Mouse (Mus musculus) liver, embryonic 11.5 days (tissue): Measurements from ENCODE around the gene Ccng2. TPM values are rescaled to one million over a fixed set of nuclear protein-coding genes. Genes with fewer than 3 reads are reported as not detected.

Source experiments
- ATAC-seq: fragments of 200-750 bp; cut with Nextera tagmentation; replicated peaks from 2 replicates; pipeline ENCODE4 v1.8.0; 2017; ENCODE audit warnings: moderate number of reproducible peaks, mild to moderate bottlenecking, moderate TSS enrichment, moderate library complexity; ENCODE audit not compliant: low FRiP score
- DNase-seq: peaks from one replicate; pipeline ENCODE4 v3.0.0-alpha.2; 2017; ENCODE audit warnings: low spot score
- H3K27ac ChIP-seq: fragments of 300-500 bp; sonication (generic); 2 replicates; pipeline ENCODE4 v1.5.1; 2014; ENCODE audit warnings: mild to moderate bottlenecking, low read depth, low read length, control low read depth
- H3K27me3 ChIP-seq: fragments of 300-500 bp; sonication (generic); replicated peaks from 2 replicates; pipeline ENCODE4 v1.6.1; 2014; ENCODE audit warnings: low read length, mixed read lengths; ENCODE audit not compliant: control insufficient read depth, insufficient read depth
- H3K36me3 ChIP-seq: fragments of 300-500 bp; sonication (generic); 2 replicates; pipeline ENCODE4 v1.6.1; 2014; ENCODE audit warnings: mild to moderate bottlenecking, low read length, moderate library complexity, mixed read lengths; ENCODE audit not compliant: control insufficient read depth, insufficient read depth
- H3K4me1 ChIP-seq: fragments of 300-500 bp; sonication (generic); replicated peaks from 2 replicates; pipeline ENCODE4 v1.6.1; 2014; ENCODE audit warnings: low read length, mixed read lengths; ENCODE audit not compliant: control insufficient read depth, insufficient read depth
- H3K4me2 ChIP-seq: fragments of 300-500 bp; sonication (generic); 2 replicates; pipeline ENCODE4 v1.6.1; 2014; ENCODE audit warnings: mild to moderate bottlenecking, control low read depth, moderate library complexity
- H3K4me3 ChIP-seq: fragments of 300-500 bp; sonication (generic); 2 replicates; pipeline ENCODE4 v1.5.1; 2014; ENCODE audit warnings: low read depth, low read length, control low read depth
- H3K9ac ChIP-seq: fragments of 300-500 bp; sonication (generic); 2 replicates; pipeline ENCODE4 v1.6.1; 2014; ENCODE audit warnings: low read depth, low read length, control low read depth
- H3K9me3 ChIP-seq: fragments of 300-500 bp; sonication (generic); 2 replicates; pipeline ENCODE4 v1.6.1; 2016; ENCODE audit warnings: low read length, inconsistent platforms, mixed read lengths; ENCODE audit not compliant: control insufficient read depth
- WGBS: fragments of 180-500 bp; shearing (Covaris S2); extraction: QIAGEN DNeasy Blood & Tissue Kit; methylation state at CpG from one replicate; pipeline ENCODE4 v1.1.7; 2014; 5-methylcytosine and 5-hydroxymethylcytosine counted together
- polyA plus RNA-seq: library from polyadenylated mRNA; unstranded; fragments of >200 nt; fragmentation: Nextera tagmentation; extraction: Ambion mirVana; gene quantifications from 2 replicates; pipeline ENCODE4 v1.2.1, GENCODE M21; 2014

Ccng2 gene
- polyA plus RNA-seq, 1 experiment from 2014 or later = 18.0 TPM

DNA sequence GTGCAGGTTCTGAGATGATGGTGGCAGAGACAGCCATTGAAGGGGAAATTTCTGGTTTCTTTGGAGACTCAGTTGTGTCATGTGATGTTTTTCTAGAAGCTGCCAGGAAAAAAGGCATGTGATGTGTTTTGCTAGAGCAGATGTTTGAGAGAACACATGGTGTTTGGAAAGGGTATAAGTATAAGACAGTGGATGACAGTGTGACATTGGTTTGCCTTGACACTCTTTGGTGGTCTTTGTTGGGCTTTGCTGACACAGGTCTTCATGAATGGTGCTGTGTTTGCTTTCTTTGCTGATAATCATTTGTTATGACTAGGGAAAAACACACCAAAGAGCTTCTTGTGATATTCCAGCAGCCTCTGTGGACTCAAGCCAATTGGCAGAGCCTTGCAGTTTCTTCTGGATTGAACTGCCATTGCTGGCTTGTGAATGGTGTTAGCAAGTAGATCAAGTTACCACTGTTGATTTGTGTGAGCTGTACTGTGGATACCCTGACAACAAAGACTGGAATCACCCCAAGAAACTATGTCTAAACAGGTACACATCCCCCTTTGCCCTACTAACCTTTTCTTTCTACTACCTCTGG is 10.1 kb upstream of the Ccng2 start:
- Histone ChIP-seq H3K4me1 (no peaks in the 10 kb centered on the region), H3K9me3 (no peaks in the 10 kb centered on the region), H3K27ac (no peak overlapping the region), H3K4me2 (no peak overlapping the region), H3K36me3 (no peaks in the 10 kb centered on the region), H3K4me3 (no peak overlapping the region), H3K9ac (no peak overlapping the region), H3K27me3 (no peaks in the 10 kb centered on the region)
- no peak for ATAC-seq
- DNase-seq = no peak

DNA sequence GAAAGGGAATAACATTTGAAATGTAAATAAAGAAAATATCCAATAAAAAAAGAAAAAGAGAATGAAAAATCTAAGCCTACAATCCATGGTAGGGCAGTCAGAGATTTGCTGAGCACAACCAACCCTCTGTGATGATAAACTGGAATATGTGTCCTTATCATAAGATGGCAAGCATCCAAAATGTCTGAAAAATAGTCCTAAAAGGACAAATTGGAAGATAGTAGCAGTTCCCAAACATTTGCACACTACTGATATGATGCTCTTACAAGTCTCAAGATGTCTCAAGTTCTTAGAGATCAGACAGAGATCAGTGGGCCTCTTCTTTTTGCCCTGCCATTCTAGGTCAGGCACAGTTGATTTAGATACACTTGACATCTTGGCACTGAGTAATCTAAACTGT is 7.7 kb upstream of the Ccng2 start:
- no peak overlapping the region for H3K9ac ChIP-seq
- H3K9me3 ChIP-seq = no peaks in the 10 kb centered on the region
- H3K4me3 ChIP-seq = no peak overlapping the region
- H3K36me3 ChIP-seq = no peaks in the 10 kb centered on the region
- peaks cover 10% of the 10 kb centered on the region for H3K4me1 ChIP-seq
- no peak for ATAC-seq
- H3K4me2 ChIP-seq = no peak overlapping the region
- H3K27me3 ChIP-seq = no peaks in the 10 kb centered on the region
- no peak overlapping the region for H3K27ac ChIP-seq
- DNase-seq = no peak

GRCm38 (mm10) chr5:93260983-93261382 is 6.1 kb upstream of the Ccng2 start:
- 71% methylated on average over 3 of the region's 3 CpGs for WGBS
- Histone ChIP-seq H3K4me3 (no peak overlapping the region), H3K27me3 (no peaks in the 10 kb centered on the region), H3K9ac (no peak overlapping the region), H3K4me2 (no peak overlapping the region), H3K27ac (no peak overlapping the region), H3K9me3 (no peaks in the 10 kb centered on the region), H3K36me3 (no peaks in the 10 kb centered on the region), H3K4me1 (peaks cover 24% of the 10 kb centered on the region)
- DNase-seq (peak; percentile 16), ATAC-seq (no peak)

- no peak for ATAC-seq
- no peak for DNase-seq
- H3K9ac ChIP-seq = no peak overlapping the region
- no peak overlapping the region for H3K4me2 ChIP-seq
- 70% methylated on average over 2 of the region's 2 CpGs for WGBS
- H3K4me3 ChIP-seq = no peak overlapping the region
- no peak overlapping the region for H3K27ac ChIP-seq
- H3K27me3 ChIP-seq = no peaks in the 10 kb centered on the region
- H3K36me3 ChIP-seq = no peaks in the 10 kb centered on the region
- peaks cover 26% of the 10 kb centered on the region for H3K4me1 ChIP-seq
- no peaks in the 10 kb centered on the region for H3K9me3 ChIP-seq
Measured at GRCm38 (mm10) chr5:93262751-93263150, 4.3 kb upstream of the Ccng2 start.

- no peak overlapping the region for H3K4me3 ChIP-seq
- 66% methylated on average over 6 of the region's 6 CpGs for WGBS
- no peaks in the 10 kb centered on the region for H3K36me3 ChIP-seq
- H3K27me3 ChIP-seq = no peaks in the 10 kb centered on the region
- no peak for DNase-seq
- no peak overlapping the region for H3K4me2 ChIP-seq
- ATAC-seq = no peak
- no peaks in the 10 kb centered on the region for H3K9me3 ChIP-seq
- H3K27ac ChIP-seq = no peak overlapping the region
- H3K4me1 ChIP-seq = peaks cover 26% of the 10 kb centered on the region
- no peak overlapping the region for H3K9ac ChIP-seq
Measured at GRCm38 (mm10) chr5:93263396-93264075, 3.5 kb upstream of the Ccng2 start.

GRCm38 (mm10) chr5:93264136-93264700 is 2.8 kb upstream of the Ccng2 start:
- H3K4me1 ChIP-seq = peaks cover 26% of the 10 kb centered on the region
- no peaks in the 10 kb centered on the region for H3K36me3 ChIP-seq
- H3K9me3 ChIP-seq = no peaks in the 10 kb centered on the region
- DNase-seq (peak; percentile 19), ATAC-seq (no peak)
- no peak overlapping the region for H3K9ac ChIP-seq
- H3K4me2 ChIP-seq = peak overlapping the region; percentile 39
- H3K27ac ChIP-seq = no peak overlapping the region
- 31% methylated on average over 1 of the region's 1 CpGs for WGBS
- H3K27me3 ChIP-seq = no peaks in the 10 kb centered on the region
- 0 out of 2 replicates have a peak overlapping the region, but pooled peaks have one; percentile 1 for H3K4me3 ChIP-seq

DNA sequence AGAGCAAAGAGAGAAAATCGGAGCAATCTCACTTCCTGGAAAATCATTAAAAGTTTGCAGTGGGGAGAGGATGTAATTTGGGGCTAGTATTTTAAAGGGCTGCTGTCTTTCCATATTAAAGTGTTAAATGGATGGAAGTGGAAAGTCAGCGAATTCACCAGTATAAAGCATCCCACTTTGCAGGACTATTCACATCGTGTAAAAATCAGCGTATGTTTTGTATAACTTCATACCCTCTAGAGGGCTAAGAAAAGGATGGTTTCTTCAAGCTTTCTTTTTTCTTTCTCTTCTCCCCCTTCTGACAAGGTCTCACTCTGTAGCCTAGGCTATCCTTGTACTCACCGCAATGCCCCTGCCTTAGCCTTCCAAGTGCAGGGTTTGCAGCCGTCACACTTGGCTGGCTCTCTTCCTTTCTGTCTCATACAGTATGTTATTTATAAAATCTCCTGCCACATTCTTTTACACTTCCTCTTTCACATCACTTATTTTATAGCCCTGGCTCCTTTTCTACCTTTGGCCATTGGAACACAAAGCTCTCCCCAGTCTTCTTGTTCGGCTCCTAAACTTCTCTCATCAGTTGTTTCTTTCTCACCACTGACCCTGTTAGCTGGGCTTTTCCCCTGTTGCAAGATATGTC is 1.8 kb upstream of the Ccng2 start:
- DNase-seq = no peak
- Histone ChIP-seq H3K4me3 (no peak overlapping the region), H3K9ac (no peak overlapping the region), H3K27ac (peak overlapping the region; percentile 23; the same call in 1 of the 2 replicates), H3K36me3 (no peaks in the 10 kb centered on the region), H3K4me2 (peak overlapping the region; percentile 39; the same call in 1 of the 2 replicates), H3K9me3 (no peaks in the 10 kb centered on the region), H3K27me3 (no peaks in the 10 kb centered on the region), H3K4me1 (peaks cover 26% of the 10 kb centered on the region)
- 66% methylated on average over 7 of the region's 7 CpGs for WGBS
- ATAC-seq = no peak

- no peak for ATAC-seq
- H3K4me3 ChIP-seq = peak overlapping the region; percentile 94; the same call in 1 of the 2 replicates
- no peaks in the 10 kb centered on the region for H3K27me3 ChIP-seq
- H3K4me1 ChIP-seq = peaks cover 26% of the 10 kb centered on the region
- H3K36me3 ChIP-seq = 0 out of 2 replicates have a peak, but pooled peaks cover 4% of the 10 kb centered on the region
- DNase-seq = no peak
- H3K9ac ChIP-seq = no peak overlapping the region
- WGBS = 59% methylated on average over 13 of the region's 13 CpGs
- peak overlapping the region; percentile 23; the same call in 1 of the 2 replicates for H3K27ac ChIP-seq
- H3K9me3 ChIP-seq = no peaks in the 10 kb centered on the region
- H3K4me2 ChIP-seq = peak overlapping the region; percentile 95
Measured at GRCm38 (mm10) chr5:93265801-93266580, 1.1 kb upstream of the Ccng2 start.
